Mouse (Mus musculus): ENCODE measurements around the gene Rps27. TPM values are rescaled to one million over a fixed set of nuclear protein-coding genes. Genes with fewer than 3 reads are reported as not detected.

The Rps27 gene
- polyA plus RNA-seq, 1 experiment from 2014 or later, result 820 TPM

Other genes starting within 250 kb of the Rps27 start
- gene Hax1, start 214.9 kb downstream of the Rps27 start, polyA plus RNA-seq (2015; fragmentation: Nextera tagmentation; extraction: Ambion mirVana), result 130 and 137 TPM in 2 replicates
- gene 4933434E20Rik, start 162.0 kb downstream of the Rps27 start, polyA plus RNA-seq (2015; fragmentation: Nextera tagmentation; extraction: Ambion mirVana), result 99.3 and 110 TPM in 2 replicates
- gene Ubap2l, start 161.0 kb downstream of the Rps27 start, polyA plus RNA-seq (2015; fragmentation: Nextera tagmentation; extraction: Ambion mirVana), result 72.2 and 91.6 TPM in 2 replicates
- 246 and 283 TPM in 2 replicates for gene Tpm3, start 141.0 kb downstream of the Rps27 start, polyA plus RNA-seq (2015; fragmentation: Nextera tagmentation; extraction: Ambion mirVana)
- 0.05 and 0.08 TPM in 2 replicates for gene Nup210l, start 109.5 kb downstream of the Rps27 start, polyA plus RNA-seq (2015; fragmentation: Nextera tagmentation; extraction: Ambion mirVana)
- gene Rab13, start within 50 bp of the Rps27 start, polyA plus RNA-seq (2015; fragmentation: Nextera tagmentation; extraction: Ambion mirVana), result 5.9 and 6.0 TPM in 2 replicates
- gene Jtb, start 17.9 kb upstream of the Rps27 start, polyA plus RNA-seq (2015; fragmentation: Nextera tagmentation; extraction: Ambion mirVana), result 59.5 and 61.1 TPM in 2 replicates
- gene Creb3l4, start 29.9 kb upstream of the Rps27 start, polyA plus RNA-seq (2015; fragmentation: Nextera tagmentation; extraction: Ambion mirVana), result 0.36 and 0.41 TPM in 2 replicates
- 31.6 and 34.1 TPM in 2 replicates for gene Slc39a1, start 34.5 kb upstream of the Rps27 start, polyA plus RNA-seq (2015; fragmentation: Nextera tagmentation; extraction: Ambion mirVana)
- gene Crtc2, start 40.5 kb upstream of the Rps27 start, polyA plus RNA-seq (2015; fragmentation: Nextera tagmentation; extraction: Ambion mirVana), result 4.2 and 7.6 TPM in 2 replicates
- 1.6 and 2.0 TPM in 2 replicates for gene Dennd4b, start 51.5 kb upstream of the Rps27 start, polyA plus RNA-seq (2015; fragmentation: Nextera tagmentation; extraction: Ambion mirVana)
- gene Gatad2b, start 79.5 kb upstream of the Rps27 start, polyA plus RNA-seq (2015; fragmentation: Nextera tagmentation; extraction: Ambion mirVana), result 3.7 and 4.0 TPM in 2 replicates
- gene Slc27a3, start 176.3 kb upstream of the Rps27 start, polyA plus RNA-seq (2015; fragmentation: Nextera tagmentation; extraction: Ambion mirVana), result 1.5 and 1.6 TPM in 2 replicates
- gene Ints3, start 220.0 kb upstream of the Rps27 start, polyA plus RNA-seq (2015; fragmentation: Nextera tagmentation; extraction: Ambion mirVana), result 10.0 and 11.7 TPM in 2 replicates